Mouse (Mus musculus) testis, adult 2 months (tissue): Measurements from ENCODE around the gene Cys1. TPM values are rescaled to one million over a fixed set of nuclear protein-coding genes. Genes with fewer than 3 reads are reported as not detected.
A peak's percentile ranks its signal among the peaks of the same experiment; 100 is the strongest.

ENCODE experiments used
- H3K27ac ChIP-seq: fragments of 200-500 bp; 2 replicates; pipeline ENCODE4 v1.5.1; 2012; ENCODE audit warnings: low read depth, low read length; ENCODE audit not compliant: control insufficient read depth, insufficient read depth
- H3K27me3 ChIP-seq: fragments of 200-500 bp; 2 replicates; pipeline ENCODE4 v1.6.1; 2012; ENCODE audit warnings: mild to moderate bottlenecking, low read length, moderate library complexity; ENCODE audit not compliant: control insufficient read depth, insufficient read depth
- H3K36me3 ChIP-seq: fragments of 200-500 bp; 2 replicates; pipeline ENCODE4 v1.6.1; 2012; ENCODE audit warnings: mild to moderate bottlenecking, low read length; ENCODE audit not compliant: control insufficient read depth, insufficient read depth
- H3K4me1 ChIP-seq: fragments of 200-500 bp; 2 replicates; pipeline ENCODE4 v1.6.1; 2012; ENCODE audit warnings: low read length; ENCODE audit not compliant: control insufficient read depth, insufficient read depth
- H3K4me3 ChIP-seq: fragments of 200-500 bp; 2 replicates; pipeline ENCODE4 v1.5.1; 2012; ENCODE audit warnings: low read depth, mild to moderate bottlenecking, low read length, moderate library complexity, mixed read lengths; ENCODE audit not compliant: control insufficient read depth
- CTCF ChIP-seq: fragments of 200-500 bp; IDR thresholded peaks from 2 replicates; pipeline ENCODE4 v1.5.1; 2012; ENCODE audit warnings: low read depth, mild to moderate bottlenecking, inconsistent platforms, low read length, moderate library complexity; ENCODE audit not compliant: control insufficient read depth, insufficient read depth, insufficient replicate concordance
- POLR2A ChIP-seq: fragments of 200-500 bp; IDR thresholded peaks from 2 replicates; pipeline ENCODE4 v1.6.1; 2012; ENCODE audit warnings: low read depth, mild to moderate bottlenecking, inconsistent platforms, low read length, moderate library complexity; ENCODE audit not compliant: control insufficient read depth
- polyA plus RNA-seq: library from polyadenylated mRNA; depleted of rRNA; stranded (reverse); fragments of >200 nt; gene quantifications from 2 replicates; pipeline ENCODE4 v1.2.3, GENCODE M21; 2012

The Cys1 gene
- polyA plus RNA-seq, 1 experiment: 1.7 TPM

DNA sequence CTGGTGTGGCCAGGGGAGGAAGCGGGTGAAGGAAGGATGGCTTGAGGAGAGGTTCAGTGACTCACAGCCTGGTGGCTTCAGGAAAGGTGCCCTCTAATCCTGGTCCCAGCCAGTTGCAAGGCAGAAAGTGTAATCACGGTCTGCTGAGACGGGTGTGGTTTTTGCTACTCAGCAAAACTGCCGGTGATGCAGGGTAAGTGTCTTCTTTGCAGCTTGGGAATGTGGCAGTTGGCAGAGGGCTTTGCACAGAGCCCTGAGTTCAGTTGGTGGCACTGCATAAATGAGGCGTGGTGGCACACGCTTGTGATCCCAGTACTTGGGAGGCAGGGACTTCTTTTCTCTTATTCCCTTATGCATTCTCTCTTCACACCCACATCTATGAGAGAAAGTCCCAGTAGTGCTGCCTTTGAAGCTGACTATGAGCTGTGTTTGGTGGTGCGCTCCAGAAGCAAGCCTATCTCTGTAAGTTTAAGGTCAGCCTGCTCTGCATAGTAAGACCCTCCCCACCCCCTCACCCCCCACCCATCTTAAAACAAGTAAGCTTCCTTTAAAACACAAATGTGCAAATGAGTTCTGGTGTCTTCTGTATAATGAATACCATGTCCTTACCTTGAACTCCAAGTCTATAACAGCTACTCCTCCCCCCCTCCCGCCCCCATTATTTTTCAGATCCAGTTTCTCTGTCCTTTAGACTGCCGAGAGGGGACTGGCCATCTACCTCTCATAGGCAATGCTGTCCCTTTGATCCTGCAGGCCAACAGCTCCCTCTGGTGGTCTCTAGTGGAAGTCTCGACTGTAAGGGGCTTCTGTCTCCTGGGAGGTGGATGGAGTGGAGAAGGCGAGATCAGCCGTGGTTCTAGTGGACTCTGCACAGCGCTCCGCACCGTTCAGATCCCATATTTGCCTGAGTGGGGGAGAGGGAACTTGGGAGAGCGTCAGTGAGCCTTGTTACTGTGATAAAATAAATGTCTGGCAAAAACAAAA lies 15.2 kb upstream of the Cys1 start:
- H3K27ac ChIP-seq: no peak overlapping the region
- no peaks in the 10 kb centered on the region for H3K27me3 ChIP-seq
- TF ChIP-seq CTCF (peak; percentile 83), POLR2A (no peak)
- H3K4me1 ChIP-seq: peaks cover 4% of the 10 kb centered on the region
- no peaks in the 10 kb centered on the region for H3K36me3 ChIP-seq
- H3K4me3 ChIP-seq: no peak overlapping the region

DNA sequence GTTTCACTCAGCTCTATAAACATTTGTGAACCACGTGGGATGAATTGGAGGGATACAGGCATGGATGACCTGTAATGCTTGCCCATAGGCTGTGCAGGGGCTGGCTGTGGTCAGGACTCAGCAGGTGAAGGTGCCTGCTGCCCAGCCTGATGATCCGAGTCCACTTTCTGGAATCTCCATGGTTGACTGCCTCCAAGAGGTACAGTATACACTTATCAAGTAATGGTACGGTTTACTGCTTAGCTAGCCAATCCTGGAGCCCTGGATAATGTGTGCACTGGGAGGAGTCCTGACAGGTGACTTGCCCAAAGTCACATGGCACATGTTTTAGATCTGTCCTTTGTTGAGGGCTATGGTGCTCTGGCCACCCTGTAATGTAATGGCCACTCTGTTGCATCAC lies 8.7 kb upstream of the Cys1 start:
- H3K4me3 ChIP-seq: no peak overlapping the region
- no peaks in the 10 kb centered on the region for H3K4me1 ChIP-seq
- no peak overlapping the region for H3K27ac ChIP-seq
- no peaks in the 10 kb centered on the region for H3K27me3 ChIP-seq
- TF ChIP-seq CTCF (no peak), POLR2A (no peak)
- H3K36me3 ChIP-seq: no peaks in the 10 kb centered on the region

DNA sequence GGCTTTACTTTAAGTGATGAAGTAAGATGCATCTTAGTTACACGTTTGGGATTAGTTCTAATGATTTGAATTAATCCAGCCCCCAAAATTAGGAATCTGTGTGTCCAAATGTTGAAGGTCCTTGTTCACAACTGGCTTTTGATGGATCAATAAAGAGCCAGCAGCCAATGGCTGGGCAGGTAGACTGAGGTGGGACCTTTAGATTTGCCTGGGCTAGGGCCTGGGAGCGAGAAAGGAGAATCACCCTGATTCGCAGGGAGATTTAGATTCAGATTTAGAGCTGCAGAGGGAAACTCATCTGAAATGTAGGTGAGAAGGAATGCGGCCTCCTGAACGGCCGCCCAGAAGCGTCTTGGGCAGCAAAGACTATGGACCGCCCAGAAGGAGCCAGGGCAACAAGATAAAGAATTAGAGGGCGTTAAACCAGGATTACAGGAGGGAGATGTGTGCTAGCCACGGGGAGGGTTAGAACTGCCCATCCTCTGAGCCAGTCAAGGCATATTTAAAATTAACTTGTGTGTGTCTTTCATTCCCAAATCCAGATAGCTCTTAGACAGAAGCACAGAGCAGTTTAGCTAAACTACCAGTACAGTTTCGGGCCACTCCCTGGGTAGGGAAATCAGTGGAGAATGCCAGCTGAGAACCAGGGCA lies 5.2 kb upstream of the Cys1 start:
- H3K36me3 ChIP-seq: no peaks in the 10 kb centered on the region
- H3K4me1 ChIP-seq: peaks cover 2% of the 10 kb centered on the region; the same call in 1 of the 2 replicates
- no peaks in the 10 kb centered on the region for H3K27me3 ChIP-seq
- no peak overlapping the region for H3K4me3 ChIP-seq
- no peak overlapping the region for H3K27ac ChIP-seq
- TF ChIP-seq POLR2A (no peak), CTCF (no peak)

DNA sequence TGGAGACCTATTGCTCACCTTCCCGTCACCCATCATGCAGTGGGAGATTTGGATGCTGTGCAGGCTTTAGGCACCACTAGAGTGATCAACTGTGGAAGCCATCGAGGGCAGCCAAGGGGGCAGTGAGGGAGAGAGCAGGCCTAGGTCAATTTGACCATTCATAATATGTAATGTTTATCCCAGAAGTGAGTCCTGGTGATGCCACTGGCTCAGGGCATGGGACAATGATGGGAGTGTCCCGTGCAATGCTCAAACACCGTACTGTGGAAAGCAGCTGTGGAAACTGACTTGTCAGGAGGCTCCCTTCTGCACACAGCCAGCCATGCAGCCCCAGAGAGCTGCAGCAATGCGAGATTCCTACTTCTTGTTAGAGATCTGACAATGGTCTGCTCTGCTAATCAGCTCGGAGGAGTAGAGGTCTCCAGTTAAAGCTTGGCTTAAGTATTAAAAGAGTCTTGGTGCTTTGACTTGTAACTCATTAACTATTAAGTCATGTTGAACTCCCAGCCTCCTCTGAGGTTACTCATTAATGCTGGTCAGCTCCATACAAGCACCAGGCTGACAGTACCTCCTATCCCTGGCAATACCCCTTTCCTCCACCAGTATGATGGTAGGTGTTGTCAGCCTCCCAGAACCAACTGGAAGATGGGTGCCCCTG lies 4.6 kb upstream of the Cys1 start:
- H3K36me3 ChIP-seq: no peaks in the 10 kb centered on the region
- peaks cover 8% of the 10 kb centered on the region for H3K4me1 ChIP-seq
- TF ChIP-seq CTCF (no peak), POLR2A (no peak)
- no peak overlapping the region for H3K27ac ChIP-seq
- no peaks in the 10 kb centered on the region for H3K27me3 ChIP-seq
- H3K4me3 ChIP-seq: no peak overlapping the region

DNA sequence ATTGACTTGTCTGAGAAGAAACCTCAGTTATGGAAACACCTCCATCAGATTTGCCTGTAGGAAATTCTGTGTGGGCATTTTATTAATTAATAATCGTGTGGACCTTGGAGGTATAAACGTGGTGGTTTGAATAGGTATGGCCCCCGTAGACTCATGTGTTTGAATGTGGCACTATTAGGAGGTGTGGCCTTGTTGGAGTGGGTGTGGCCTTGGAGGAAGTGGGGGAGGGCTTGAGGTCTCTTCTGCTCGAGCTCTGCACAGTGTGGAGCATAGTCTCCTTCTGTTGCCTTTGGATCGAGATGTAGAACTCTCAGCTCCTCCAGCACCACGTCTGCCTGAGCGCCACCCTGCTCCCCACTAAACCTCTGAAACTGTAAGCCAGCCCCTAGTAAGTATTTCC lies 1.8 kb upstream of the Cys1 start:
- Histone ChIP-seq H3K4me3 (no peak overlapping the region), H3K4me1 (peaks cover 18% of the 10 kb centered on the region), H3K27me3 (no peaks in the 10 kb centered on the region), H3K27ac (no peak overlapping the region), H3K36me3 (no peaks in the 10 kb centered on the region)
- TF ChIP-seq CTCF: no peak

DNA sequence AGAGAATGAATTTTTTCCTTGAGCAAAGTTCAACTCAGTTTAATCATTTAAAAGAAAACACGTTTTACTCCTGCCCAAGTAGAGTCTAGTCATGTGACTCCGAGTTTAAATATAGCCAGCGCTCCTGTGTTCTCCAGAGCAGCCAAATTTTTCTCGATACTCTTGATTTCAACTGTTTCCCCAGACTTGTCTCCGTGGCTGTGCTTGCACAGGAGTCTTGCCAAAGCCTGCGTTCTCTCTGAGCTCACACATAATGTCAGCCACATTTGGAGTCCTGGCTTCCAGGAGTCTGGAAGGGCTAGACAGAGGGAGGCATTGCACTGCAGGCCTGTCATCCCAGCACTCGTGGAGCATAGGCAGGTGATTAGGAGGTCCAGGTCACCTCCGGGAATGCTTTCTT lies 950 bp upstream of the Cys1 start:
- no peak overlapping the region for H3K4me3 ChIP-seq
- TF ChIP-seq POLR2A (no peak), CTCF (no peak)
- peaks cover 18% of the 10 kb centered on the region for H3K4me1 ChIP-seq
- no peaks in the 10 kb centered on the region for H3K36me3 ChIP-seq
- no peaks in the 10 kb centered on the region for H3K27me3 ChIP-seq
- H3K27ac ChIP-seq: no peak overlapping the region

DNA sequence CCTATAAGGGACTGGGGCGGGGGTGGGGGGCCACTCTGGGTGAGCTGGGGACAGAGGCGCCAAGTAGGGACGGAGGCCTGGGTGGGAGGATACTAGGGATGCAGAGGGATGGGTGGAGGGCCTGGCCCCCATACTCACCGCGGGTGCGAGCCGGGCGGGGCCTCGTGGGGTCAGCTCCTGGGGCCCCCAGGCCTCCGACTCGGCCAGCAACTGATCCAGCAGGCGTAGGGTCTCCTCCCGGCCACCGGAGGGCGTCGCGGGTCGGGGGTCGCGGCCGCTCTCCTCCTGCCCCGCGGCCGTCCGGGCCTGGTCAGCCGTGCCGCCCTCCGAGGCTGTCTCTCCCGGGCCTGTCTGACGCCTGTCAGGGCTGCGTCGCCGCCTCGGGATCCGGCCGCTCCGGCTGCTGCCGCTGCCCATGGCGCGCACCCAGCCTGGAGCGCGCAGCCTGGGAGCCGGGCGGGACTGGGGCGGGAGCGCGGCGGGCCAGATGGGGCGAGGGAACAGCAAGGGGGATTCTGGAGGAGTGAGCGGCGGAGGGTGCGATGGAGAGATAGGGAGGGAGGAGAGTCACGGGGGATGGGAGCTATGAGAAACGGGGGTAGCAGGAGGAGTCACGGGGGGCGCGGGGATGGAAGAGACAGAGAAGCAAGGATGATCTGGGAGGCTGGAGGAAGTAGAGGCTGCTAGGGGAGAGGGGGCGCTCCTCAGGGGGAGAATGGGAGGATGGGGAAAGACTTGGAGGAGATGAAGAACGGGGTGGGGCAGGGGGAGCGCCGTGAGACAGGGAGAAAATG lies 924 bp downstream of the Cys1 start:
- Histone ChIP-seq H3K4me3 (peak overlapping the region; percentile 67), H3K4me1 (peaks cover 18% of the 10 kb centered on the region), H3K27me3 (no peaks in the 10 kb centered on the region), H3K36me3 (no peaks in the 10 kb centered on the region), H3K27ac (0 out of 2 replicates have a peak overlapping the region, but pooled peaks have one; percentile 7)
- TF ChIP-seq POLR2A (no peak), CTCF (no peak)
